Mouse (Mus musculus): Measurements from ENCODE around the gene Lrrc10b. TPM values are rescaled to one million over a fixed set of nuclear protein-coding genes. Genes with fewer than 3 reads are reported as not detected.

Gene Lrrc10b
- polyA plus RNA-seq (2015; fragmentation: Nextera tagmentation; extraction: Ambion mirVana) = 0.57 and 0.91 TPM in 2 replicates

DNA sequence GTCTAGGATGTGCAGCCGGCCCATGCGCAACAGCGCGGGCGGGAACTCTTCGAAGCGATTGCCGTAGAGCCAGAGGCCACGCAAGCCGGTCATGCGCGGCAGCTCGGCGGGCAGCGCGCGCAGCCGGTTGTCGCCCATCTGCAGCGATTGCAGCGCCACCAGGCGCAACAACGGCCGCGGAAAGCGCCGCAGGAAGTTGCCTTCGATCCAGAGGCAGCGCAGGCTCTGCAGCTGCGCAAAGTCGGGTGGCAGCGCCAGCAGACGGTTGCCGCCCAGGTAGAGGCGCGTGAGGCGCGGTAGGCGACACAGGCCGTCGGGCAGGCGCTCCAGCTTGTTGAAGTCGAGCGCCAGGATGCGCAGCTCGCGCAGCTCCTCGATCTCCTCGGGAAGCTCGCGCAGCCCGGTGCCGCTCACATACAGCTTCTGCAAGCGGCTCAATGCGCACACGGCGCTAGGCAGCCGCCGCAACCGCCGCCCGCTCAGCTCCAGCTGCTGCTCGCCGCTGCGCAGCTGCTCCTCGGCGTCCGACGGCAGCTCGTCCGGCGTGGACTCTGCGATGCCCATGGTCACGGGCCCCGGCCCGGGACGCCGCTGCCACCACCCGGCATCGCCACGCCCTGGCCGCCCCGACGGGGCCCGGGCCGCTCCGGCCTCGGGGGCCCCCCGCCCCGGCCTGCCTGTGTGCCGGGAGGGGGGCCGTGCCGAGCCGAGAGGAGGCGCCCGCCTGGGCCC lies at the start of gene Lrrc10b:
Gene Lrrc10b, minus strand, starts transcription at position 722 of the 732 bp plus-strand sequence.
- WGBS = under 1% methylated on average over 83 of the region's 96 CpGs
- H3K27me3 ChIP-seq (replicated peaks) = peaks cover 61% of the 10 kb centered on the region
- peak; percentile 18 for ATAC-seq (ENCODE audit: insufficient read depth, low FRiP score, low read depth)

DNA sequence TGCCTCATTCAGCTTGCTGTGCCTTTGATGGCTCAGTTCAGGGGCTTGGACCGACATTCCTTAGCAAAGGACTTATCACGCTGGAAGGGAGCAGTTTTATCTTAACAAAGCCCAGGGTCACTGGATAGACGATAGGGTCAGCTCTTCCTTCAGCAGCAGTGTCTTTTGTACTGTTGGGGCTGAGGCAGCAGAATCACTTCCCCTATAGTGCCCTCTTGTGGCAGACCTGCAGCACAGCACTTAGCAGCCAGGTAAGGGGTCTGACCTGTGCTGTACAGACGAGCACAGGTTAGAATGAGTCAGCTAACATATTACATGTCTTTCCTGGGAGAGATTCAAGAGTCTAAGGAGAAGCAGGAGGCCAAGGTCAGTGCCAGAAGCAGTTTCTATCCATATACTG lies 45.3 kb upstream of the Lrrc10b start:
- peaks cover 15% of the 10 kb centered on the region for H3K36me3 ChIP-seq
- H3K9ac ChIP-seq = no peak overlapping the region
- no peaks in the 10 kb centered on the region for H3K27me3 ChIP-seq (replicated peaks)
- peak; percentile 53; the same call in 1 of the 2 replicates for ATAC-seq (ENCODE audit: insufficient read depth, low FRiP score, low read depth)
- no peak overlapping the region for H3K27ac ChIP-seq
- H3K4me3 ChIP-seq (replicated peaks) = no peak overlapping the region
- no peaks in the 10 kb centered on the region for H3K4me1 ChIP-seq
- H3K4me2 ChIP-seq = no peak overlapping the region
- WGBS = 3% methylated on average over 4 of the region's 4 CpGs
- no peaks in the 10 kb centered on the region for H3K9me3 ChIP-seq

More for the DNA sequence above, at the start of gene Lrrc10b:
- Histone ChIP-seq H3K4me2 (peak within 1 kb of the TSS; percentile 96), H3K36me3 (no peaks in the 10 kb centered on the region), H3K9ac (no peak within 1 kb of the TSS), H3K27ac (peak within 1 kb of the TSS; percentile 42; the same call in 1 of the 2 replicates), H3K4me1 (peaks cover 20% of the 10 kb centered on the region), H3K4me3 (replicated peaks) (peak within 1 kb of the TSS; percentile 51), H3K9me3 (no peaks in the 10 kb centered on the region)

DNA sequence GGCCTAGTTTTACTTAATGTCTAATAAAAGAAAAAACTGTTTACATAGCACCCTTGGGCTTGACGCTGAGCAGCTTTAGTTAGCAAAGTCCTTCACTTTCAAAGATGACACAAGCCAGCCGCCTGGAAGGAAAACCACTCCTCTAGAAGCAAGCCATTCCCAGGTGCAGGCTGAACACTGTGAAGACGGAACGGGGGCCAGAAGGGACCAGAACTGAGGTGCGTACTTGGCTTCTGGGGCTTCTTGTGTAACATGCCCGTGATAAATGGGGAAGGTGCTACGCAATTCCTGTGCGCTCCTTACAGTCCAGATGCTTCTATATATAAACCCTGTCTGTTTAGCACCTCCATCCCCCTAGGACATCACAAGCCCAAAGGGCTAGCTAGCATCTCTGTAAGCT lies 43.3 kb upstream of the Lrrc10b start:
- WGBS = 61% methylated on average over 8 of the region's 8 CpGs
- H3K27me3 ChIP-seq (replicated peaks) = no peaks in the 10 kb centered on the region
- no peak for ATAC-seq (ENCODE audit: insufficient read depth, low FRiP score, low read depth)
- no peak overlapping the region for H3K4me2 ChIP-seq
- H3K27ac ChIP-seq = peak overlapping the region; percentile 14; the same call in 1 of the 2 replicates
- H3K4me1 ChIP-seq = no peaks in the 10 kb centered on the region
- no peak overlapping the region for H3K9ac ChIP-seq
- no peak overlapping the region for H3K4me3 ChIP-seq (replicated peaks)
- peaks cover 13% of the 10 kb centered on the region; the same call in 1 of the 2 replicates for H3K36me3 ChIP-seq
- no peaks in the 10 kb centered on the region for H3K9me3 ChIP-seq

DNA sequence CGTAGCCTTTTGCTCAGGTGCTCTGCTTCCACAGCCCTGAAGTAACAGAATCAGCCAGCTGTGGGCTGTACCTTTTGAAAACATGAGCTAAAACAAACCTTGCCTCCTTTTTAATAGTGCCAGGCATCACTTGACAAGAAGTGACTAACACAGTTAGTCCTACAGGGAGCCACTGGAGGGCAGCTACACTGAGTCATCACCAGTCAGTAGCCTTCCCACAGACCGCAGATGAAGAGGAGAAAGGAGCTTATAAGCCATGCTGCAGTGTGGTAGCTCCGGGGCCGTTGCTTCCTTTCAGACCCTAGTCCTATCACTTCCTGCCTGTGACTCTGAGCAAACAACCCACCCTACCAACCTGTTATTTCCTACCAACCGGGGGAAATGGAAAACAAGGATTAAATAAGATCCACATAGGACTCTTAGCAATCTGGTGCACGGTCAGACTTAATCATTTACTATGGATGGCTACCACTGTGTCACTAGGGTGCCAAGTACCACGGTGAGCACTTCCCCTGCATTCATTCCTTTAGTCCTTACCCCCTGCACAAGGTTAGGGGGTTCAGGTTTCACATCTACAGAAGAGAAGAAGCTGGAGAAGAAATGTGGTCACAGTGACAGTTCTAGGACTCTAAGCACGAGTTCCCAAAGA lies 40.4 kb upstream of the Lrrc10b start:
- no peak overlapping the region for H3K4me3 ChIP-seq (replicated peaks)
- H3K4me2 ChIP-seq = no peak overlapping the region
- H3K4me1 ChIP-seq = no peaks in the 10 kb centered on the region
- no peak overlapping the region for H3K27ac ChIP-seq
- no peaks in the 10 kb centered on the region for H3K27me3 ChIP-seq (replicated peaks)
- ATAC-seq (ENCODE audit: insufficient read depth, low FRiP score, low read depth) = no peak
- 48% methylated on average over 8 of the region's 8 CpGs for WGBS
- H3K9me3 ChIP-seq = no peaks in the 10 kb centered on the region
- peaks cover 13% of the 10 kb centered on the region; the same call in 1 of the 2 replicates for H3K36me3 ChIP-seq
- no peak overlapping the region for H3K9ac ChIP-seq

DNA sequence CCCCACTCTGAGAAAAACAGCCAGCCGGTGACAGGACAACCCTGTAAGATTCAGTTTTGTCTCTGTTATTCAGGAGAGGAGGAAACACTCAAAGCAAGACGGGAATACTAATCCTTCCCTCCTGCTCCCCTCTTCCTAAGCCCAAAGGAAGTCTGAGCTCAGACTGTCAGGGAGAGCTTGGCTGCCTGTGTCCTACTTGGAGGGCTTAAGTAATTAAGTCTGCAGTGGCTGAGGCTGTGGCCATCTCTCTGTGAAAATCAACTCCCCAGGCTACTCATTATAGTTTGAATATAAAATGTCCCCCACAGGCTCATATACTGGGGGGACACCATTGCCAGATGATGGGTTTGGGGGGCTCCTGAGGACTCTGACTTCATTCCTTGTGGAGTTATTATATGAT lies 39.7 kb upstream of the Lrrc10b start:
- Histone ChIP-seq H3K27me3 (replicated peaks) (no peaks in the 10 kb centered on the region), H3K4me3 (replicated peaks) (no peak overlapping the region), H3K27ac (no peak overlapping the region), H3K4me1 (no peaks in the 10 kb centered on the region), H3K9ac (no peak overlapping the region), H3K9me3 (no peaks in the 10 kb centered on the region), H3K36me3 (peaks cover 13% of the 10 kb centered on the region; the same call in 1 of the 2 replicates), H3K4me2 (no peak overlapping the region)
- ATAC-seq (ENCODE audit: insufficient read depth, low FRiP score, low read depth) = no peak
- WGBS = 48% methylated on average over 2 of the region's 2 CpGs

DNA sequence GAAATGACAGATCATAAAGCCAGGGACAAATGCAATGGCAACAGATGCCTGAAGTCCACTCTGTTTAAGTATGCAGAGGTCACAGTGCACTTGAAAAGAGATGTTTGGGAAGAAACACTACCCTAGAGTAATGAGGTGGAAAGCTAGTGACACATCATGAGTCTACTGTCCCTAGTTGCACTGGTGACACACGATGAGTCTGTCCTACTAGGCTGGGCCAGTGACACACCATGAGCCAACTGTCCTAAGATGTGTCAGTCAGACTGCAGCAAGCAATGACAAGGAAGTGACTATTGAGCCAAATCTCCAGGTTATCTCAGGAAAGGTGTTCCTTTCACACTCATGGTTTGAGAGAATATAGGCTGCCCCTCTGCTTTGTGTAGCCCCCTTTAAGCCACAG lies 38.4 kb upstream of the Lrrc10b start:
- no peak for ATAC-seq (ENCODE audit: insufficient read depth, low FRiP score, low read depth)
- H3K9me3 ChIP-seq = no peaks in the 10 kb centered on the region
- 81% methylated on average over 1 of the region's 1 CpGs for WGBS
- no peak overlapping the region for H3K4me3 ChIP-seq (replicated peaks)
- no peaks in the 10 kb centered on the region for H3K4me1 ChIP-seq
- H3K27ac ChIP-seq = no peak overlapping the region
- 0 out of 2 replicates have a peak, but pooled peaks cover 2% of the 10 kb centered on the region for H3K36me3 ChIP-seq
- H3K4me2 ChIP-seq = no peak overlapping the region
- no peaks in the 10 kb centered on the region for H3K27me3 ChIP-seq (replicated peaks)
- no peak overlapping the region for H3K9ac ChIP-seq

DNA sequence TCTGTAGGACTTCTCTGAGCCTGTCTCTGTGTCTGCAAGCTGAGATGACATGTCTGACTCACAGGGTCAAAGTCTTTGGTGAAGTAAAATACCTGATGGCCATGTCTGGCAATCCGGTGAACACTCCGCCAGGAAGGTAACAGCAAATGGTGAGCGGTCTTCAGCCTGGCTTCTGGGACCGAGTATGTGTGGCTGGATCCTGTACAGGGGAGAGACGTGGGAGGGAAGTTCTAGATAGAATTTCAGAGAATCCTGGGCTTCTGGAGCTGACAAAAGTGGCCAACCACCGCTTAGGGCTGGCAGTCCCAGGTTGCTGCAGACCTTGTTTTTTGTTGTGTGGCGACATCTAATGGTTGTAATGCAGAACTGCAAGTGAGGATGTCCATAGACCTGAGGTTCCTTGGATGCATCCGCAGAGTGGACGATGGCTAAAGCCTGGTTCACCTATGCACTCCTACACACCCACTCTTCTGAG lies 29.0 kb upstream of the Lrrc10b start:
- Histone ChIP-seq H3K4me2 (no peak overlapping the region), H3K36me3 (no peaks in the 10 kb centered on the region), H3K4me3 (replicated peaks) (no peak overlapping the region), H3K9ac (no peak overlapping the region), H3K27me3 (replicated peaks) (0 out of 2 replicates have a peak, but pooled peaks cover 6% of the 10 kb centered on the region), H3K27ac (no peak overlapping the region), H3K9me3 (no peaks in the 10 kb centered on the region), H3K4me1 (0 out of 2 replicates have a peak, but pooled peaks cover 3% of the 10 kb centered on the region)
- WGBS = 18% methylated on average over 9 of the region's 9 CpGs
- peak; percentile 30; the same call in 1 of the 2 replicates for ATAC-seq (ENCODE audit: insufficient read depth, low FRiP score, low read depth)

GRCm38 (mm10) chr19:10482703-10483102 lies 25.4 kb upstream of the Lrrc10b start, which contains the start of gene Ppp1r32:
Ppp1r32 (minus strand) TSS chr19:10482928.
- no peak within 1 kb of the TSS for H3K4me3 ChIP-seq (replicated peaks)
- ATAC-seq (ENCODE audit: insufficient read depth, low FRiP score, low read depth) = no peak; the same call in 1 of the 2 replicates
- WGBS = 38% methylated on average over 6 of the region's 6 CpGs
- no peak within 1 kb of the TSS for H3K27ac ChIP-seq
- H3K36me3 ChIP-seq = no peaks in the 10 kb centered on the region
- 0 out of 2 replicates have a peak, but pooled peaks cover 3% of the 10 kb centered on the region for H3K4me1 ChIP-seq
- no peaks in the 10 kb centered on the region for H3K9me3 ChIP-seq
- H3K9ac ChIP-seq = no peak within 1 kb of the TSS
- 0 out of 2 replicates have a peak, but pooled peaks cover 6% of the 10 kb centered on the region for H3K27me3 ChIP-seq (replicated peaks)
- no peak within 1 kb of the TSS for H3K4me2 ChIP-seq

GRCm38 (mm10) chr19:10479541-10479940 lies 22.3 kb upstream of the Lrrc10b start:
- no peak for ATAC-seq (ENCODE audit: insufficient read depth, low FRiP score, low read depth)
- 53% methylated on average over 4 of the region's 4 CpGs for WGBS
- H3K4me1 ChIP-seq = no peaks in the 10 kb centered on the region
- H3K9me3 ChIP-seq = no peaks in the 10 kb centered on the region
- no peak overlapping the region for H3K27ac ChIP-seq
- no peak overlapping the region for H3K4me3 ChIP-seq (replicated peaks)
- no peaks in the 10 kb centered on the region for H3K36me3 ChIP-seq
- H3K9ac ChIP-seq = no peak overlapping the region
- H3K27me3 ChIP-seq (replicated peaks) = no peaks in the 10 kb centered on the region
- no peak overlapping the region for H3K4me2 ChIP-seq

- no peaks in the 10 kb centered on the region for H3K36me3 ChIP-seq
- no peak overlapping the region for H3K9ac ChIP-seq
- H3K27me3 ChIP-seq (replicated peaks) = no peaks in the 10 kb centered on the region
- H3K27ac ChIP-seq = no peak overlapping the region
- H3K9me3 ChIP-seq = no peaks in the 10 kb centered on the region
- no peak for ATAC-seq (ENCODE audit: insufficient read depth, low FRiP score, low read depth)
- H3K4me2 ChIP-seq = no peak overlapping the region
- WGBS = 21% methylated on average over 6 of the region's 6 CpGs
- 0 out of 2 replicates have a peak, but pooled peaks cover 3% of the 10 kb centered on the region for H3K4me1 ChIP-seq
- H3K4me3 ChIP-seq (replicated peaks) = no peak overlapping the region
Measured at GRCm38 (mm10) chr19:10473779-10474178, 16.5 kb upstream of the Lrrc10b start.

DNA sequence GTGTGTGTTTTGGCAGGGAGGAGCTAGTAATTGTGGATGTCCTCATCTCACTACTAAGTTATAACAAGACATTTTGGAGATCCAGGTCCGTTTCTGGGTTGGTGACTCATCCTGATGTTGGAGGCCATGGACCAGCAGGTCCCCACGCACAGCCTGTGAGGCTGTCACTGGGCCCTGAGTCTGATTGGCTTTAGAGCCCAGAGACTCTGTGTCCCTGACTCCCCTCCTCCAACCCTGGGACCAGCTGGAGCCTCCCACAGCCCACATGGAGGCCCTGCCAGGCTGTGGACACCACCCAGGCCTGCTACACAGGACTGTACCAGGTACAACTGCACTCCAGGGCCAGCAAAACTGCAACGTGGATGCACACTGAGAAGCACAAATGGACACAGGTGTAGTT lies 15.7 kb upstream of the Lrrc10b start:
- 83% methylated on average over 3 of the region's 3 CpGs for WGBS

More for the DNA sequence above, 15.7 kb upstream of the Lrrc10b start:
- H3K4me2 ChIP-seq = no peak overlapping the region
- no peak overlapping the region for H3K4me3 ChIP-seq (replicated peaks)
- no peak overlapping the region for H3K27ac ChIP-seq
- H3K27me3 ChIP-seq (replicated peaks) = no peaks in the 10 kb centered on the region
- no peaks in the 10 kb centered on the region for H3K36me3 ChIP-seq
- H3K9ac ChIP-seq = no peak overlapping the region
- no peaks in the 10 kb centered on the region for H3K9me3 ChIP-seq
- no peak for ATAC-seq (ENCODE audit: insufficient read depth, low FRiP score, low read depth)
- H3K4me1 ChIP-seq = 0 out of 2 replicates have a peak, but pooled peaks cover 3% of the 10 kb centered on the region

Measured in stomach, embryonic 15.5 days (tissue).